In genomic region chr4:42879829-42880676, GRCm38 (mm10) we compare ENCODE assay signal across 13 mouse cellular contexts. TPM values are rescaled to one million over a fixed set of nuclear protein-coding genes. Genes with fewer than 3 reads are reported as not detected.
A peak's percentile ranks its signal among the peaks of the same experiment; 100 is the strongest.
DNase-seq lines count a peak whose midpoint lies in the region; ATAC-seq and TF ChIP-seq lines count a peak whose summit lies in the region.
"Had no signal": no experiment of that assay in that cellular context is flagged by ENCODE, and none has a peak within 500 bp of the region (broad histone marks: within the 10 kb centered on the region; RNA-seq: fewer than 3 reads in every experiment).

No protein-coding gene starts in this region.

- peak overlapping the region; percentile 26; the same call in 1 of the 2 replicates for H3K27ac ChIP-seq in hindbrain, postnatal 0 days
- no peak overlapping the region for H3K27ac ChIP-seq in hindbrain, embryonic 11.5 days (ENCODE audit: low read depth, low read length)
- H3K27ac ChIP-seq in bone marrow, adult 2 months (ENCODE audit: control insufficient read depth, insufficient read depth, low read depth, low read length, poor library complexity): peak overlapping the region; percentile 74

- H3K4me2 ChIP-seq in hindbrain, postnatal 0 days (ENCODE audit: low read depth, low read length): no peak overlapping the region
- H3K4me2 ChIP-seq in hindbrain, embryonic 11.5 days (replicated peaks; ENCODE audit: low read depth, low read length): no peak overlapping the region

- H3K4me3 ChIP-seq in hindbrain, postnatal 0 days (ENCODE audit: low read length): no peak overlapping the region
- no peak overlapping the region for H3K4me3 ChIP-seq in hindbrain, embryonic 11.5 days (ENCODE audit: low read depth, low read length)
- H3K4me3 ChIP-seq in bone marrow, adult 2 months (replicated peaks; ENCODE audit: control insufficient read depth, low read depth, low read length): peak overlapping the region; percentile 69
- H3K4me3 ChIP-seq: myocyte had no signal

- H3K27me3 ChIP-seq in hindbrain, postnatal 0 days (ENCODE audit: insufficient read depth, low read length): no peaks in the 10 kb centered on the region
- no peaks in the 10 kb centered on the region for H3K27me3 ChIP-seq in hindbrain, embryonic 11.5 days (ENCODE audit: control insufficient read depth, insufficient read depth, low read length)

- no peaks in the 10 kb centered on the region for H3K9me3 ChIP-seq in hindbrain, postnatal 0 days (ENCODE audit: low read length)
- H3K9me3 ChIP-seq in hindbrain, embryonic 11.5 days (ENCODE audit: control insufficient read depth, low read length): no peaks in the 10 kb centered on the region

- DNase-seq in hindbrain, postnatal 0 days (ENCODE audit: low spot score): peak; percentile 65
- no peak for DNase-seq in hindbrain, embryonic 11.5 days (ENCODE audit: low spot score)
- no peak for DNase-seq in adrenal gland, adult (ENCODE audit: inconsistent age in 2 of 2, low spot score in 1 of 2)
- no peak for DNase-seq in thymus, adult 18-20 months
- DNase-seq in urinary bladder, adult 18-20 months (ENCODE audit: low spot score in 2 of 2): no peak
- DNase-seq: adrenal gland, postnatal 36 days; gastrocnemius, postnatal 10 days; kidney, adult 18-20 months had no signal

- no peak for ATAC-seq in hindbrain, postnatal 0 days
- ATAC-seq in hindbrain, embryonic 11.5 days (ENCODE audit: low FRiP score): no peak
- peak; percentile 43 to 61 for ATAC-seq in hematopoietic stem cell, adult 5-6 weeks (replicated peaks in 1 of 2; ENCODE audit: insufficient read depth in 1 of 2, low FRiP score in 2 of 2, low TSS enrichment in 1 of 2, low read depth in 1 of 2, poor library complexity in 2 of 2, severe bottlenecking in 2 of 2)
- 0 out of 2 replicates have a peak, but pooled peaks have one; percentile 22 for ATAC-seq in monocyte, adult 5-6 weeks (replicated peaks; ENCODE audit: insufficient number of reproducible peaks, low FRiP score, low TSS enrichment, poor library complexity, severe bottlenecking)

- no peak for TF ChIP-seq POLR2A in bone marrow, adult 2 months (IDR thresholded peaks at IDR 0.05; ENCODE audit: borderline replicate concordance, control insufficient read depth, low read depth, low read length)

- no peaks in the 10 kb centered on the region for H3K4me1 ChIP-seq in hindbrain, postnatal 0 days (ENCODE audit: insufficient read depth, low read length)
- no peaks in the 10 kb centered on the region for H3K4me1 ChIP-seq in hindbrain, embryonic 11.5 days (replicated peaks; ENCODE audit: control insufficient read depth, insufficient read depth, low read length)
- H3K4me1 ChIP-seq in bone marrow, adult 2 months (ENCODE audit: control insufficient read depth, insufficient read depth, low read length): no peaks in the 10 kb centered on the region; the same call in 1 of the 2 replicates

- WGBS in hindbrain, postnatal 0 days: 74% methylated on average over 16 of the region's 16 CpGs
- WGBS in hindbrain, embryonic 11.5 days: 83% methylated on average over 16 of the region's 16 CpGs
- WGBS in bone marrow, adult 2 months: 29% methylated on average over 16 of the region's 16 CpGs

- no peaks in the 10 kb centered on the region for H3K36me3 ChIP-seq in hindbrain, postnatal 0 days (ENCODE audit: insufficient read depth, low read length)
- H3K36me3 ChIP-seq in hindbrain, embryonic 11.5 days (ENCODE audit: control insufficient read depth, insufficient read depth, low read length): no peaks in the 10 kb centered on the region

- no peak; the same call in 1 of the 2 replicates for TF ChIP-seq CTCF in hindbrain, postnatal 0 days (IDR thresholded peaks at IDR 0.05; ENCODE audit: low read depth)
- TF ChIP-seq CTCF in bone marrow, adult 2 months (IDR thresholded peaks at IDR 0.05; ENCODE audit: control insufficient read depth, insufficient read depth, low read length): no peak

- 0 out of 2 replicates have a peak overlapping the region, but pooled peaks have one; percentile 21 for H3K9ac ChIP-seq in hindbrain, postnatal 0 days (replicated peaks; ENCODE audit: low read length)
- H3K9ac ChIP-seq in hindbrain, embryonic 11.5 days (ENCODE audit: low read depth, low read length): no peak overlapping the region

RNA-seq across cellular contexts. Expression of gene Fam205c, which starts 6.0 kb away (rescaled TPM):
- not detected in 2 replicates for total RNA-seq in hindbrain, postnatal 0 days (2014; rRNA removed)
- 4.7 TPM in 2 replicates for polyA plus RNA-seq in hindbrain, postnatal 0 days (2015; fragmentation: Nextera tagmentation; extraction: Ambion mirVana)
- polyA plus RNA-seq in hindbrain, embryonic 11.5 days (2014; fragmentation: Nextera tagmentation; extraction: Ambion mirVana): 0.93 and 1.1 TPM in 2 replicates
- polyA plus RNA-seq in bone marrow, adult 2 months (2011; ENCODE audit: insufficient read depth, insufficient read length, low replicate concordance, missing spikeins): not detected in 2 replicates
- not detected in 2 replicates for total RNA-seq in hematopoietic stem cell, adult 5-6 weeks (2017)
- not detected in 3 replicates for total RNA-seq in monocyte, adult 5-6 weeks (2017)
- total RNA-seq: adrenal gland, postnatal 36 days had no signal
- polyA plus RNA-seq: myocyte had no signal

RNA-seq across cellular contexts. Expression of gene Gm12394, which starts 23.5 kb away (rescaled TPM):
- total RNA-seq in hindbrain, postnatal 0 days (2014; rRNA removed): 0.05 TPM in 1 of 2 replicates, not detected in the other
- polyA plus RNA-seq in hindbrain, postnatal 0 days (2015; fragmentation: Nextera tagmentation; extraction: Ambion mirVana): 0.55 and 0.68 TPM in 2 replicates
- 0.70 and 0.71 TPM in 2 replicates for polyA plus RNA-seq in hindbrain, embryonic 11.5 days (2014; fragmentation: Nextera tagmentation; extraction: Ambion mirVana)
- not detected in 2 replicates for polyA plus RNA-seq in bone marrow, adult 2 months (2011; ENCODE audit: insufficient read depth, insufficient read length, low replicate concordance, missing spikeins)
- not detected in 2 replicates for total RNA-seq in hematopoietic stem cell, adult 5-6 weeks (2017)
- not detected in 3 replicates for total RNA-seq in monocyte, adult 5-6 weeks (2017)
- total RNA-seq: gastrocnemius, postnatal 10 days had no signal
- polyA plus RNA-seq: myocyte had no signal

RNA-seq across cellular contexts. Expression of gene Fam205a1, which starts 26.4 kb away (rescaled TPM):
- total RNA-seq in hindbrain, postnatal 0 days (2014; rRNA removed): 0.07 TPM in 1 of 2 replicates, not detected in the other
- polyA plus RNA-seq in hindbrain, postnatal 0 days (2015; fragmentation: Nextera tagmentation; extraction: Ambion mirVana): 0.15 TPM in 1 of 2 replicates, not detected in the other
- polyA plus RNA-seq in hindbrain, embryonic 11.5 days (2014; fragmentation: Nextera tagmentation; extraction: Ambion mirVana): 0.06 TPM in 1 of 2 replicates, not detected in the other
- polyA plus RNA-seq in bone marrow, adult 2 months (2011; ENCODE audit: insufficient read depth, insufficient read length, low replicate concordance, missing spikeins): 0.45 and 0.84 TPM in 2 replicates
- not detected in 2 replicates for total RNA-seq in hematopoietic stem cell, adult 5-6 weeks (2017)
- total RNA-seq in monocyte, adult 5-6 weeks (2017): not detected in 3 replicates
- total RNA-seq: adrenal gland, postnatal 36 days; gastrocnemius, postnatal 10 days had no signal
- polyA plus RNA-seq: embryonic facial prominence, embryonic 14.5 days; myocyte had no signal

RNA-seq across cellular contexts. Expression of gene Phf24, which starts 36.4 kb away (rescaled TPM):
- 123 and 130 TPM in 2 replicates for total RNA-seq in hindbrain, postnatal 0 days (2014; rRNA removed)
- polyA plus RNA-seq in hindbrain, postnatal 0 days (2015; fragmentation: Nextera tagmentation; extraction: Ambion mirVana): 33.9 and 38.6 TPM in 2 replicates
- polyA plus RNA-seq in hindbrain, embryonic 11.5 days (2014; fragmentation: Nextera tagmentation; extraction: Ambion mirVana): 3.0 and 4.4 TPM in 2 replicates
- not detected in 2 replicates for polyA plus RNA-seq in bone marrow, adult 2 months (2011; ENCODE audit: insufficient read depth, insufficient read length, low replicate concordance, missing spikeins)
- not detected in 2 replicates for total RNA-seq in hematopoietic stem cell, adult 5-6 weeks (2017)
- 0.10 TPM in 1 of 3 replicates, not detected in the others for total RNA-seq in monocyte, adult 5-6 weeks (2017)
- polyA plus RNA-seq: myocyte had no signal

Comparison
In these comparisons a context has a peak if more than half of its experiments do, and no peak if none do; other contexts are left out.
1. ATAC-seq: peak in hematopoietic stem cell, adult 5-6 weeks (2 of 2) and monocyte, adult 5-6 weeks (single experiment); none in hindbrain, postnatal 0 days (single experiment) and hindbrain, embryonic 11.5 days (single experiment).